Mouse (Mus musculus): ENCODE results near the gene Zfp628.
"Not testable (repeated sequence)": the region's sequence is repeated elsewhere in the genome, so short reads cannot be mapped to it uniquely, and the experiment has no call there.

The Zfp628 gene

GRCm38 (mm10) chr7:4915007-4915665 lies at the start of gene Zfp628:
TSS of gene Zfp628 (plus strand) at chr7:4915217.
- peak; percentile 77 for DNase-seq (ENCODE audit: low read depth, low spot score)

GRCm38 (mm10) chr7:4865579-4866493 lies 49.2 kb upstream of the Zfp628 start:
- DNase-seq (ENCODE audit: low read depth, low spot score): peak; percentile 92

GRCm38 (mm10) chr7:4866631-4867180 lies 48.3 kb upstream of the Zfp628 start:
- DNase-seq (ENCODE audit: low read depth, low spot score): no peak

GRCm38 (mm10) chr7:4870133-4870532 lies 44.9 kb upstream of the Zfp628 start, which contains the start of gene Isoc2b:
TSS of gene Isoc2b (minus strand) at chr7:4870258.
- no peak for DNase-seq (ENCODE audit: low read depth, low spot score)

- peak; percentile 79 for DNase-seq (ENCODE audit: low read depth, low spot score)
Measured at GRCm38 (mm10) chr7:4876753-4877221, 38.2 kb upstream of the Zfp628 start, which contains the start of gene Isoc2a. TSS of gene Isoc2a (plus strand) at chr7:4877153.

- no peak for DNase-seq (ENCODE audit: low read depth, low spot score)
Measured at GRCm38 (mm10) chr7:4877226-4877625, 37.8 kb upstream of the Zfp628 start.

GRCm38 (mm10) chr7:4878186-4878585 lies 36.8 kb upstream of the Zfp628 start:
- no peak for DNase-seq (ENCODE audit: low read depth, low spot score)

- not testable (repeated sequence) for DNase-seq (ENCODE audit: low read depth, low spot score)
Measured at GRCm38 (mm10) chr7:4879036-4879435, 36.0 kb upstream of the Zfp628 start.

- no peak for DNase-seq (ENCODE audit: low read depth, low spot score)
Measured at GRCm38 (mm10) chr7:4886680-4887079, 28.3 kb upstream of the Zfp628 start.

- no peak for DNase-seq (ENCODE audit: low read depth, low spot score)
Measured at GRCm38 (mm10) chr7:4895186-4895585, 19.8 kb upstream of the Zfp628 start.

GRCm38 (mm10) chr7:4898851-4899648 lies 16.0 kb upstream of the Zfp628 start:
- no peak for DNase-seq (ENCODE audit: low read depth, low spot score)

- DNase-seq (ENCODE audit: low read depth, low spot score): no peak
Measured at GRCm38 (mm10) chr7:4899649-4900522, 15.1 kb upstream of the Zfp628 start.

GRCm38 (mm10) chr7:4900523-4900851 lies 14.5 kb upstream of the Zfp628 start:
- no peak for DNase-seq (ENCODE audit: low read depth, low spot score)

- DNase-seq (ENCODE audit: low read depth, low spot score): no peak
Measured at GRCm38 (mm10) chr7:4901171-4901570, 13.8 kb upstream of the Zfp628 start.

GRCm38 (mm10) chr7:4902404-4902803 lies 12.6 kb upstream of the Zfp628 start:
- no peak for DNase-seq (ENCODE audit: low read depth, low spot score)

GRCm38 (mm10) chr7:4906466-4906950 lies 8.5 kb upstream of the Zfp628 start, which contains the start of gene Gm36210:
TSS of gene Gm36210 (minus strand) at chr7:4906516.
- DNase-seq (ENCODE audit: low read depth, low spot score): no peak

GRCm38 (mm10) chr7:4911561-4911960 lies 3.5 kb upstream of the Zfp628 start:
- DNase-seq (ENCODE audit: low read depth, low spot score): no peak

GRCm38 (mm10) chr7:4912248-4912647 lies 2.8 kb upstream of the Zfp628 start:
- peak; percentile 85 for DNase-seq (ENCODE audit: low read depth, low spot score)

GRCm38 (mm10) chr7:4915669-4916416 lies 826 bp downstream of the Zfp628 start:
- DNase-seq (ENCODE audit: low read depth, low spot score): no peak
